ENCODE assay signal across 8 mouse cellular contexts in genomic region chr11:105125735-105126519, GRCm38 (mm10). TPM values are rescaled to one million over a fixed set of nuclear protein-coding genes. Genes with fewer than 3 reads are reported as not detected.
DNase-seq lines count a peak whose midpoint lies in the region; ATAC-seq lines count a peak whose summit lies in the region.

Gene Mettl2 (plus strand): TSS chr11:105126425.

- peak within 1 kb of the TSS; percentile 85 for H3K27ac ChIP-seq in hindbrain, embryonic 16.5 days (ENCODE audit: low read depth, low read length)
- H3K27ac ChIP-seq in macrophage: peak within 1 kb of the TSS; percentile 28; the same call in 1 of the 2 replicates

- H3K4me3 ChIP-seq in hindbrain, embryonic 16.5 days (ENCODE audit: low read length): peak within 1 kb of the TSS; percentile 78
- H3K4me3 ChIP-seq in macrophage (ENCODE audit: inconsistent target): peak within 1 kb of the TSS; percentile 78

- H3K4me2 ChIP-seq in hindbrain, embryonic 16.5 days (ENCODE audit: low read length): peak within 1 kb of the TSS; percentile 76

- peaks cover 5% of the 10 kb centered on the region; the same call in 1 of the 2 replicates for H3K36me3 ChIP-seq in hindbrain, embryonic 16.5 days (ENCODE audit: control insufficient read depth, insufficient read depth, low read length)
- no peaks in the 10 kb centered on the region for H3K36me3 ChIP-seq in macrophage (ENCODE audit: inconsistent target)

- WGBS in hindbrain, embryonic 16.5 days: 2% methylated on average over 21 of the region's 38 CpGs
- 2% methylated on average over 28 of the region's 38 CpGs for WGBS in macrophage (ENCODE audit: missing documents)

- H3K79me2 ChIP-seq in macrophage (ENCODE audit: inconsistent target): peaks cover 36% of the 10 kb centered on the region

- H3K27me3 ChIP-seq in hindbrain, embryonic 16.5 days (replicated peaks; ENCODE audit: control insufficient read depth, insufficient read depth, low read length): no peaks in the 10 kb centered on the region

- peak; percentile 94 for ATAC-seq in hindbrain, embryonic 16.5 days

- DNase-seq in WW6 (ENCODE audit: low read depth, low spot score): peak; percentile 81
- DNase-seq in cerebellum, postnatal 4 days (ENCODE audit: low spot score in 2 of 2): peak; percentile 55 to 82
- peak; percentile 79 for DNase-seq in gastrocnemius, adult 18-20 months (ENCODE audit: low spot score)
- DNase-seq in left cerebral cortex, adult 18-20 months (ENCODE audit: low spot score in 2 of 2): peak; percentile 84
- peak; percentile 88 for DNase-seq in right cerebral cortex, adult 18-20 months
- DNase-seq in urinary bladder, postnatal 10 days (ENCODE audit: low spot score): peak; percentile 40

- H3K4me1 ChIP-seq in hindbrain, embryonic 16.5 days (ENCODE audit: control insufficient read depth, insufficient read depth, low read depth, low read length): peaks cover 9% of the 10 kb centered on the region

- H3K9ac ChIP-seq in hindbrain, embryonic 16.5 days (ENCODE audit: low read depth, low read length): peak within 1 kb of the TSS; percentile 73

- no peaks in the 10 kb centered on the region for H3K9me3 ChIP-seq in hindbrain, embryonic 16.5 days (ENCODE audit: control insufficient read depth, low read length)

RNA-seq across cellular contexts. Expression of gene Mettl2, which starts in this region (rescaled TPM):
- total RNA-seq in gastrocnemius, adult 18-20 months (2021): 1 to 10 TPM; 7.4 to 7.7 TPM
- polyA plus RNA-seq in hindbrain, embryonic 16.5 days (2015; fragmentation: Nextera tagmentation; extraction: Ambion mirVana): 30.3 and 31.2 TPM in 2 replicates
- 10 to 100 TPM; 13.0 to 13.7 TPM for total RNA-seq in left cerebral cortex, adult 18-20 months (2021)
- 10 to 100 TPM in 25 of 26 experiments, 1 to 10 TPM in 1; 7.9 to 53.9 (median 30.4) TPM for total RNA-seq in macrophage (2018; cell fraction: chromatin; rRNA removed)
- 10 to 100 TPM in 18 of 26 experiments, 1 to 10 TPM in 8; 7.4 to 14.4 (median 11.5) TPM for total RNA-seq in macrophage (2018; cell fraction: cytosol; rRNA removed)
- total RNA-seq in macrophage (2018; cell fraction: nucleus; rRNA removed): 10 to 100 TPM in 25 of 26 experiments, 1 to 10 TPM in 1; 10.0 to 43.0 (median 20.0) TPM
- 11.3 to 21.5 TPM (median 16.6 TPM) in 3 replicates for polyA plus RNA-seq in macrophage (2018)

Comparison
In these comparisons a context has a peak if more than half of its experiments do, and no peak if none do; other contexts are left out.
1. Peak in every context shown above with its lines: DNase-seq, ATAC-seq, H3K4me3 ChIP-seq and H3K27ac ChIP-seq.